Mouse (Mus musculus): ENCODE data around the gene Repin1.

The Repin1 gene

DNA sequence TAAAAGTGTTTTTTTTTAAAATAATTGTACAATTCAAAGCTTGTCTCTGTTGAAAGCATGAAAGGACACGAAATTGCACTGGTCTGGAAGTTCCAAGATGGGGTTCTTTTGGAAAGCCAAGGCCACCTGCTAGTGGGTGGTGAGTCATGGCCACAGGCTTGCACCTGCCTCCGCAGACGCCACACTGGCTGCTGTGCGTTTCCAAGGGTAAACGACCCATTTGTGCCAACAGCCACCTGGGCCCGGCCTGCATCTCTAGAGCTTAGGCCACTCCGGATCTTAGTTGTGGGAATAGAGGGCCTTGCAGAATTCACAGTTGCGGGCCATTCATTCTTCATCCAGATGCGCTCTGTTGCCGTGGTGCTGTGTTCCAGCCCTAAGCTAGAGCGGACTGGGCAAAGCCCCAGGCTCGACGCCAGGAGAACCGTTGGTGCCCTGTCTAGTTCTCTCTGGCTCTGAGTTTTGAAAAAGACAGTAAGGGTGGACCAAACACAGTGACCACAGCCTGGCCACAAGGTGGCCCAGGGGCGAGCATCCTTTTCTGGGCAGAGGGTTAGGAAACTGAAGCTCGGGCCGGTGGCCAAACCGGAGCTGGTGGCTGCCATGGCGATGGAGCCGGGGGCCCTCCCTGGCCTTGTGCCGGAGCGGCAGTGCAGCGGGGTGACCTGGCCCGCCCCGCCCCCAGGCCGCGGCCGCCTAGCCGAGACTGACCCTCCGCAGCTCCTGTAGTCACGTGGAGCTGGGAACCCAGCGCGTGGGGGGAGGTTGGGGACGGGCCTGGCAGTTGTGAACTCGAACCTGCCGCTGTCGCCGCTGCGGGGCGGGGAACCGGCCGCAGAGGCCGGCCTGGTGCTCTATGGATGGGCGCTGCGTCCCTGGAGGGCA is at the start of gene Repin1, which contains the start of gene Gm44965:
TSS of gene Repin1 (plus strand) at position 726 of the 885 bp plus-strand sequence.
TSS of gene Gm44965 (plus strand) at position 784 of the 885 bp plus-strand sequence.
- 3% methylated on average over 45 of the region's 45 CpGs for WGBS

DNA sequence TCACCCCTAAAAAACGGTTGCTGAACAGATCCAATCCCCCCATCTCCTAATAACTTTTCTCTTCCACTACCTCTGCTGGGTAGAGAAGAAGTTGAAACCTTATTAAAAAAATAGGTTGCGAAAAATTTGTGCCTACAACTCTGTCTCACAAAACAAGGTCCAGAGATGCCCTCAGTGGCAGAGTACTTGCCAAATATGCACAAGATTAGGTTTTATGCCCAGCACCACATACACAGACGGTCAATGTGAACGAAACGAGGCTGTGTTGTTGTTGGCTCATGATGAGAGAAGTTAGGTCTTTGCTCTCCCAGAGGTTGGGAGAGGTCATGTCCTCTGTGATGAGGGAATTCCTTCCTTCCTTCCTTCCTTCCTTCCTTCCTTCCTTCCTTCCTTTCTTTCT is 48.4 kb upstream of the Repin1 start:
- WGBS: 63% methylated on average over 5 of the region's 5 CpGs

DNA sequence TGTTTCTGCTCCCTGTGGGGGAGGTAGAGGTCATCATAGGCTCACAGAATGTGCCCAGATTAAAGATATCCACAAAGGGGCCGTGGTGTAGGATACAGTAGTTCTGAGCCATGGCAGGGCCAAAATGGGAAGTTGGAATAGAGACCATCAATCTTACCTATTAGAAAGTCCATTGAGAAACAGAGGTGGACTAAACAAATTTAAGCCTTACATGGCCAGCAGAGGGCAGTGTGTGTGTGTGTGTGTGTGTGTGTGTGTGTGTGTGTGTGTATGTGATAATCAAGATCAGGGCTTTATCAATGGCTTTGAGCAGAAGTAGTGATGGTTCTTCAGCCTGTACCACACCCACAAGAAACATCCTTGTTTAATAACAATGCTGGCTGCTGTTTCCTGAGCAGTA is 47.4 kb upstream of the Repin1 start:
- WGBS: 59% methylated on average over 1 of the region's 1 CpGs

DNA sequence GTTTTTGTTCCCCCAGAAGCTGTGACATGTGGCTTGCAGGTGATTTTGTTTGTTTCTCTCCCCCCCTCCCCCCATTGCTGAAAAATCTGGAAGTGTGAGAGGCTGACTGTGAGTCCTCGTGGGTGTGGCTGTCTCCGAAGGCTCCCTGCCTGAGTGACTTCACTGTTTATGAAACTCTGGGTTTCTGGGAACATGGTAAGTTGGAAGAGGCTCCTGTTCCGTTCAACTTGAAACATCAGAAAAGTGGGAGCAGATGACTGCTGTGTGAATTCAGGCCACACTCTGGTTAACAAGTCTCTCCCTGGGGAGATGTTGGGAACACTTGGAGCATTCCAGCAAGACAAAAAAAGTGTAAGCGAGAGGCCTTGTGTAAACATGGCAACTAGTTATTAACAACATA is 46.8 kb upstream of the Repin1 start:
- 60% methylated on average over 4 of the region's 4 CpGs for WGBS

DNA sequence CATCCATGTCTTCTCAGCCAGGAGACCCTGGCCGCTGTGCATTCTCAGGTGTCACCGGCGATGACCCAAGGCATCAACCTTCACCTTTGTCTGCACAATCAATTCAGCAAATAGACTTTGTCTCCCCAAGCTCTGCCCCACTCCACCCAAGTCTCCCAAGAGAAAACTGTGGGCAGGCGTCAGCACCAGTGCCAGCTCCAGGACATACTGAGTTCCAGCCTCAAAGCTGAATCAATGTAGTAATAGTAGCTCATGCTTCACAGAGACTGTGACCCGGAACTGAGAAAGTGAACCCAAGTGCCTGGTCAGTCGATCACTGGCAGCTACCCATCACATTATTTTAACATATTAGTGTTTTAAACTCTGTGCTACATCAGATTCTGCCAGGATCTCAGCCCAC is 45.4 kb upstream of the Repin1 start:
- 90% methylated on average over 6 of the region's 6 CpGs for WGBS

DNA sequence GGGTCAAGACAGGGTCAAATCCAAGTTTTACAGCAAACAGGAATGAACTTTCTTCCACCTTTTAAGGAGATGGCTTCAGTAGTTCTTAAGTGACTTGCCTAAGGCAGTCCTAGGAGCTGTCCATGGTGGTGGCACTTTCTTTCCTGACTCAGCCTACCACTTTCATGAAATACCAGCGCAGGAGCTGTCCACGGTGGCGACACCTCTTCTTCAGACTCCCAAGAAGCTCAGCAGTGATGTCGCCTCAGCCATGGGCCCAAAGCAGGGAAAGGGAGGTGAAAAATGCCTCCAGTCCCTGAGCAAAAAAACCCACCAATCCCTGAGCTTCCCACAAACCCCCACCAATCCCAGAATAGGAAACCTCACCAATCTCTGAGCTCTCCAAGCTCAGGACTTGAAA is 40.8 kb upstream of the Repin1 start:
- WGBS: 72% methylated on average over 4 of the region's 4 CpGs

DNA sequence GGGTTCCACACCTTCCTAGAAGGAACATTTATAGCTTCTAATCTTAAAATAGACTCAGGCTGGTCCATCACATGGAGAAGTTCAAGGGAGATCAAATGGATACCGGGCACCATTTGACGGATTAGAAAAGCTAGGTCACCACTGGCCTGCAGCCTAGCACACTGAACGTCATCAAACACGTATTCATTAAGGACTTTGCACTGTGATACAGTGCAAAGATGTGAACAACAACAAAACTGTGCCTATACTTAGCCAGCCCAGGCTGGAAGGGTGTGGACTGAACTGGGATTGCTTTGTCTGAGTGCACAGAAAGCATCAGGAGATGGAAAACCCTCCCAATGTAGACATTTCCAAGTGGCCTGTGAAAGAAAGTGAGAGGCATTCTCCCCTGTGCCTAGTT is 39.9 kb upstream of the Repin1 start:
- 52% methylated on average over 4 of the region's 4 CpGs for WGBS

DNA sequence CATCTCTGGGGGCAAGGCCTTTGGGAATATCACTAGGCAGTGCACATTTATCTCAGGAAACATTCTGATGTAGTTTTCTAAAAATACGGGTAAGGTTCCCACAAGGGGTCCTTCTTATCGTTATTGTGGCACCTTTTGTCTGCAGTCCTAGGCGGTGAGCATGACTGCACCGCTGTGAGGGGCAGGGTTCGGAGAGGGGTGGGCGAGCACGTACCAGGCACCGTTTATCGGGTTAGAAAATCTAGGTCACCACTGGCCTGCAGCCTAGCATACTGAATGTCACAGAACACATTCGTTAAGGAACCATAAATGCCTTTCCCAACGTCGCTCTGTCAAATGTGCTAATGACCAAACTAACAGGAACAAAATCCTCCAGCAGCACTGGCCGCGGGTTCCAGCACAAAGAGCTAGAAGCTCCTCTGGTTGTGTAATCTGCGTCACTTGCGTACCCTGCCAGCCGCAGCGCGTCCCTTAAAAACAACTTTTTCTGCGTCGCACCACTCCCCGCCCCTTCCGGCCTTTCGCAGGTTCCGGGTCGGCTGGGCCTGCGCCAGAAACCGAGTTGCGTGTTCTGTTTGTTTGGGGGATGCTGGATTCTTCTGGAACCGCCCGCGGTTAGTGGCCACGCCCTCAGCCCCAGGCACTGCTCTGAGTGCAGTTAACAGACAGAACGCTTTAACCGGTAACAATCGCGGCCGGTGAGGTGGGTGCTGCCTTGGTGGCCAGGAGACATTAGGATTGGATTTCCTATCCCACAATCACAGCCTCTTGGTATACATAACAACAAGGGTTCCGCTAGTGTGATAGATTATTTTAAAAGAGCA is 39.2 kb upstream of the Repin1 start, which contains the start of gene Lrrc61:
TSS of gene Lrrc61 (plus strand) at position 517 of the 824 bp plus-strand sequence.
- WGBS: under 1% methylated on average over 39 of the region's 39 CpGs

DNA sequence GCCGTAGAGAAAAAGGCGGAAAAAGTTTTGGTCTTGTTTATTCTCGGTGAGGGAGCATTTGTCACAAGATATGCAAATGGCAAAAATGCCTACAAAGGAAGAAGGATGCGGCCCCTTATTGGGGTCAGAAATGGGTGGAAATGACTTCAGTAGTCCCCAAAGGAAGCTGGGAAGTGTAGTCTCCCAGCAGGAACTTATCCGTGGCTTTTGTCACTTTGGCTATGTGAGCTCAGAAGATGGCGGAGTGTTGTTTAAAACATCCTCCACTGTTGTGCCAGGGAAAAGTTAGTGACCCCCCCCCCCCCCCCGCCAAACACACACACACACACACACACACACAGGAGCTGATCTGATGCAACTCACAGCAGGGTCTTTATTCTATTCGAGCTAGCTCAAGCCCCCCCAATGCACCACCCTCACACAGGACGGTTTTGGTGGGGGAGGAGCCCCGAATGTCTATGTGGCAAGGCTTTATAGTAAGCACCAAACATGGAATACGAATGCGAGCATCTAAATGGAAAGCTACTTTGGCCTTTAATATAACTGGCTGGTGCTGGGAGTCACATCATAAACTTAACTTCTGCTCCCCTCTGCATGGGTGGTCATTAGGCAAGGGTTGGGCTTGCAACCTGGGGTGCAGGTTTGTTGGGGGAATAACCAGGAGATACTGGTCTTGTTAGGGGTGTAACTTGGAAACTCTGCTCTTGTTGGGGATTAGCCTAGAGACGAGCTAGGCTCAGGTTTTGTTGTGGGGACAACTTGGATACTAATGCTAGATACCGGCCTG is 38.4 kb upstream of the Repin1 start:
- 16% methylated on average over 14 of the region's 14 CpGs for WGBS

DNA sequence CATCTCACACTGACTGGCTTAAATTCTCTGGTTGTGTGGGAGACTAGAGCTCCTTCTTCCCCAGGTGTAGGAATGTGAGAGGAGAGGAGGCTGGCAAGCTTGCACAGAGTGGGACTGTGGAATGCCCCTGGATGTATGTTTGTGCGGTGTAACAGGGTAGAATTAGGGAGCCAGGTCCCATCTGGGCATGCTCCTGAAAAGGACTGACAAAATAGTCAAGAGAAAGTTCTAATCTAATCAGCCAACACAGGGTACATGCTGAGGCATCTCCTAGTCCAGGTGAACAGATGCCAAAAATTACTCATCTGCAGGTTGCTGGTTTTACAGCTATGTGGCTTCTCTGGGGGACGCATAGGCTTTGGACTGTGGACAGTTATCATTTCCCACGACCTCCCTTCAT is 37.7 kb upstream of the Repin1 start:
- 87% methylated on average over 3 of the region's 3 CpGs for WGBS

DNA sequence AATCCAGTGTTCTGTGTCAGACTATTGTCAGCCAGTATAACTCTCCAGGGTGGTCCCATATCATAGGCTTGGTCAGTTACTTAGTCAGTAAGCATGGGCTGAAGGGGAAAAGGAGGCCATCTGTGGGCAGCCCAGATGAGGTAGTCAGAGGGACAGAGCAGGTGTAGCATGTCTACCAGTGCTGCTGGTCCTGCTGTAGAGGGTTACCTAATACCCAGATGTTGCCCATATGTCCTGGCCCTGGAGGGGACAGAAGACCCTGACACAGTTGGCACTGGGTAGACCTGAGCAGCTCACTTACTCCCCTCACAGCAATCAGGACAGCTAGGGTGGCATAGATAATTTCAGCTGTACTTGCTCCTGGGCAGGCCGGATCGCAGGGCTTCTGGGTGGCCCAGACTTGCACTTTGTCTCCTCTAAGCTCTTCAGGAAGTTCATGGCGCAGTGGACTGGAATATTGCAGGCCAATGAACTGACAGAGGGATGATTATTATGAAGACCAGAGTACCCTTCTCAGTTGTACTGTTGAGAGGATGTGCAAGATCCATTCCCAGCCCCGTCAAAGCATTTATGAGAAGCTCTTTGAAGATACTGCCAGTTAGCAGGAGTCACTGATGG is 27.9 kb upstream of the Repin1 start:
- 88% methylated on average over 4 of the region's 4 CpGs for WGBS

DNA sequence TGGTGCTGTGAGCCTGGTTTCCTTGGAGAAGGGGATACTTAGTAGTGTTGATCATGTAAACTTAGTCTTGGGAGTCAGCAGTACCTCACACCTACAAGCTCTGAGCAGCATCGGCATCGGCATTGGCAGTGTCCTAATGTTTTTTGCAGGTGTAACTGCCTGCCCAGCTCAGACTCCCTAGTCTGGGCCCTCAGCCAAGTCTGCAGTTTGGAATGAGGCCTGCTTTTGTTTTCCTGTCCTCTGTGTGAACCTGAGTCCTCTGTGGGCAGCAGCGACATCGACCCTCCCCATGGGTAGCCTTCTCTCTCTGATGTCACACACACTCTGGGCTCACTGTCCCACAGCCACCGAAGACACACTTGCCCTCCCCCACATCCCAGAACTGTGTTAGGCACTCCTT is 27.4 kb upstream of the Repin1 start:
- WGBS: 36% methylated on average over 5 of the region's 5 CpGs

DNA sequence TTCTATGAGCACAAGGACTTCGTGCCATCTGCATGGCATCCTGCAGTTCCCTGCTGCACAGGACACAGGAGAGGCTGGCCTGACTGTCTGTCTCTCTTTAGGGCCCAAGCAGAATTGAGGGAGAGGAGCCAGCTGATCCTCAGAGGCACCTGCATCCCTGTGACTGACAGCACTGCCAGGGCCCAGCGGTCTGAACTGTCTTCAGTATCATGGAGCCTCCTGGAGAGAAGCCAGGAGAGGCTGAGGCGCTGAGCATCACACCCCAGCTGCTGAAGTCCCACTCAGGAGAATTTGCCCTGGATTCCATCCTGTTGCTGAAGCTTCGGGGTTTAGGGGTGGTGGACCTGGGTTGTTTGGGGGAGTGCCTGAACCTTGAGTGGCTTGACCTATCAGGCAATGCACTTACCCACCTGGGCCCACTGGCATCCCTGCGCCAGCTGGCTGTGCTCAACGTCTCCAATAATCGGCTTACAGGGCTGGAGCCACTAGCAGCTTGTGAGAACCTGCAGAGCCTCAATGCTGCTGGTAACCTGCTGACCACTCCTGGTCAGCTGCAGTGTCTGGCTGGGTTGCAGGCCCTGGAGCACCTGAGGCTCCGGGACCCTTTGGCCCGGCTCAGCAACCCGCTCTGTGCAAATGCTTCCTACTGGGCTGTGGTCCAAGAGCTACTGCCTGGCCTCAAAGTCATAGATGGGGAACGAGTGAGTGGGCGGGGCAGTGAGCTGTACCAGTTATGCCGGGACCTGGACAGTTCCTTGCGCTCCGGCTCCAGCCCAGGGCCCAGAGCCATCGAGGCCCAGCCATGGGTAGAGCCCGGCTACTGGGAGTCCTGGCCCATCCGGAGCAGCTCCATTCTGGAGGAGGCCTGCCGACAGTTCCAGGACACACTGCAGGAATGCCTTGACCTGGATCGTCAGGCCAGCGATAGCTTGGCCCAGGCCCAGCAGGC is 25.4 kb upstream of the Repin1 start:
- 64% methylated on average over 21 of the region's 21 CpGs for WGBS

DNA sequence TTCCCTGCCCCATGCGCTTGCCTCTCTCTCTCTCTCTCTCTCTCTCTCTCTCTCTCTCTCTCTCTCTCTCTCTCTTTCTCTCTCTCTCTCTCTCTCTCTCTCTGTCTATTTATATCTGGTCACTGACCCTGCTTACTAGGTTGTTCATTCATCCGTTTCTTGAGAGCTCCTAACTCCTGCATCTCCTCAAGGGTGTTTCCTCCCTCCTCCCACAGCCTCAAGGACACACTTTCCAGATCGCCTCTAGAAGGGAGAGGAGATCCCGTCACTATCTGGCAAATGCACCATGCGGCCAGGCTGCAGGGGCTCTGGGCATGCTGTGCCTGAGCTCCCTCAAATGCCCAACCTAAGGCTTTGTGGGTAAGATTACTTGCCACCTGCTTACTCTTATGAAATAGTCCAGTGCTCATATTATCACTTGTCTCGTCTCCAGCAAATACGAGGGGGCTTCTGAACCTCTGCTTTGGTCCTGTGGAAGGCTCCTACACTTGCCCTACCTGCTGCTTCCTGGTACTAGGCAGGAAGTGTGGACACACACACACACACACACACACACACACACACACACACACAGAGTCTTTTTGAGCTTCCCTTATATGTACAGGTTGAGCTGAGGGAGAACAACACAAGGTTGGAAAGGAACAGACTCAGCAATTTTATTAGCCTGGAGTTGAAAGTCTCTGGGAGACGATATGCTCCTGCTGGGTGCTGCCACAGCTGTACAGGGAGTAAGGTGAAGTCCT is 24.4 kb upstream of the Repin1 start:
- WGBS: 82% methylated on average over 8 of the region's 8 CpGs

DNA sequence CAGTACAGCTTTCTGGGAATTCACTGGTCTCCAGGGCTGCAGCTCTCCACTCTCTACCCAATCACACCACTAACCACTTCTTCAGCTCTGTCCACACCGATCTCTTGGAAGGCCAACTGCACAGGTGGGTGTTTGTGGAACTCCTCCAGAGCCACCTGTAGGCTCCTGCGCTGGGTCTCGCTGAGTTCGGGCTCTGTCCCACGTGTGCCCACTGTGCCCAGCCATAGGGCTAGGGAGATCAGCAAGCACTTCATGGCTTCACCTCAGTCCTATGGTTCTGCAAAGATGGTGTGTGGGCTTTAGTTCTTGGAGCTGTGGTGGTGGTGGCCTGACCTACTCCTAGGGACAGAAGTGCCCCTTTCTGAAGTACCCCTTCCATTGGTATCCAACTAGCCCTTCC is 21.7 kb upstream of the Repin1 start:
- 88% methylated on average over 5 of the region's 5 CpGs for WGBS

DNA sequence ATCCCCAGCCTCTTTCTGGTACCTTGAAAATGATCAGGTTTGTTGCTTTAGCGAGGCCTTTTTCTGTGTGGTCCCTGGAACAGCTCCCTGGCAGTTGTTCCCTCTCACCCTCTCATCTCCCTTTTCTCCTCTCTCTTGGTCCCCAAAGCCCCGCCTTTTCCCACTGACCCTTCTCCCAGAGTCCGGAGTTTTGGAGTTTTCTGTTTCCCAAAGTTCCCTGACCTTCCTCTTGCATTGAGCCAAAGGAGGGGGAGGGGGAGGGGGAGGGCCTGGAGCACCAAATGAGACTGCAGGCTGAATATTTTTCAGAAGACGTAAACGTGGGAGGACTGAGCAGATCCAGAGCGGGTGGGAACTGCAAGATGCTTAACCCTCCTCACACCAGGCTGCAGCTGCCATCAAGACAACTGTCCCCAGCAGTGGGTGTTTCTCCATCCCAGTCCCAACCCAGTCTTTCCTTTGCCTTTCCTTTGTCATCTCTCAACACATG is 21.1 kb upstream of the Repin1 start, which contains the start of gene Rarres2:
TSS of gene Rarres2 (minus strand) at position 218 of the 490 bp plus-strand sequence.
- 41% methylated on average over 6 of the region's 6 CpGs for WGBS

DNA sequence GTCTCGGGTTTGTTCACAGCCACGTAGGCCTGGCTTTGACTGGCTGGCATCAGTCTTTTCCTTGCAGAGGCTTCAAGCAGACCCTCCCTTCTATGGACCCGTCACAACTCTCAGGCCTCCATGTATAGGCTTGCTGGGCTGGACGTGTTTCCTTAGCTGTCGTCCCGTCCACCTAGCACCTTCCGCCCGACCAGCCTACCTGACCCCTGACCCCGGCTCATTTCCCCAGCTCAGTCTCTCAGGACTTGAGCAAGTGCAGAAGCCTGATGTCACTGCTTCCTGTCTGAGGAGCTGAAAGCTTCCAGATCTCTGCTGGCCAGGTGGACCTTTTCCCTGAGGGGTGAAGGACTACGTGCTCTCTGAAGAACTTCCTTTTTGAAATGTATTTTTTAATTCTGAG is 20.4 kb upstream of the Repin1 start:
- WGBS: 87% methylated on average over 10 of the region's 10 CpGs

DNA sequence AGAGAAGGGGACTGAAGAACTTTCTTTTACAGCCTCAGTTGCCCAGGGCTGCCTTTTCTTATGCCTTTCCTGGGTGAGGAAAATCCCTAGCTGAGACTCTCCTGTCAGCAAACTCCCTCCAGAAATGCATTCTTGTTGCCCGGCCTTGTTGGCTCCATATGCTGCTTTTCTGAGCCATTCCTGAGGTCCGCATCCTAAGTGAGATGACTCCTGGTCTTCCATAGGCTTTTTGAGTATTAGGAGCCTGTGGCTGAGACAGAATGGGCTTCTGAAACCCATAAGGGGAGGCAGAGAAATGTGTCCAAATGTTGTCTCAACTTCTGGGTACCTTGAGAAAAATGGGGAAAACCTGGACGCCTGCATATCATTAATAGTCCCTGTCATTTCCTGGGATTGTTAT is 19.7 kb upstream of the Repin1 start:
- WGBS: 83% methylated on average over 3 of the region's 3 CpGs

DNA sequence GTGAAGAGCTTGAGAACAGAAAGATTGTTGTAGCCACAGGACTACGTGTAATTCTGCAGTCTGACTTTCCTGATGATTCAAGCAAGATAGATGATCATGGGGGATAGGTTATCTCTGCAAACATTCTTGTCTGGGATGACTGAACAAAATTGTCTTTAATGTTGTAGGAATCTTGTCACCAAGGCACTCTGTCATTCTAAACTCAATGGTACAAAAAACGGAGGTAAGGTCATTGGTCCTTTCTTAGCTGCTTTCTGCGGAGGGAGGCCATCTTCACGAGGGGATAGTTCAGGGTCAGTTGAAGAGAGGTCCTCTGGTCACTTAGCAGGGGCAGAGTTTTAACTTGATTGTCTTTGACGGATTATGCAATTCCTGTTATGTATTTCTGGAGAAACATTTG is 14.9 kb upstream of the Repin1 start:
- 71% methylated on average over 5 of the region's 5 CpGs for WGBS
